Mouse (Mus musculus) macrophage (primary cell): ENCODE results near the gene Nadsyn1. TPM values are rescaled to one million over a fixed set of nuclear protein-coding genes. Genes with fewer than 3 reads are reported as not detected.

Experiments used
- H3K27ac ChIP-seq: fragments of 350-480 bp; formaldehyde crosslinking; 2 replicates; pipeline ENCODE4 v1.9.0; 2021
- H3K36me3 ChIP-seq: fragments of 350-480 bp; formaldehyde crosslinking; 2 replicates; pipeline ENCODE4 v1.9.0; 2021; ENCODE audit errors: inconsistent target
- H3K4me3 ChIP-seq: fragments of 350-480 bp; formaldehyde crosslinking; 2 replicates; pipeline ENCODE4 v1.9.0; 2021; ENCODE audit errors: inconsistent target
- H3K79me2 ChIP-seq: fragments of 350-480 bp; formaldehyde crosslinking; 2 replicates; pipeline ENCODE4 v1.9.0; 2021; ENCODE audit errors: inconsistent target
- WGBS: methylation state at CpG from one replicate; pipeline ENCODE4 v1.1.7; 2026; ENCODE audit warnings: inconsistent platforms; ENCODE audit not compliant: missing documents; 5-methylcytosine and 5-hydroxymethylcytosine counted together
- polyA plus RNA-seq: library from polyadenylated mRNA; stranded (reverse); fragments of 250-400 nt; gene quantifications from 3 replicates; pipeline ENCODE4 v1.2.4, GENCODE M21; 2018; ENCODE audit warnings: inconsistent platforms
- total RNA-seq, 78 experiments: library from RNA; depleted of rRNA; stranded (reverse); fragments of 250-400 nt; gene quantifications; 1 replicate in 9 of 78; 2 replicates in 24 of 78; 3 replicates in 43 of 78; 4 replicates in 2 of 78; pipeline ENCODE4 v1.2.4; 2018; ENCODE audit warnings: inconsistent platforms in 56 of 78

Nadsyn1 gene
- total RNA-seq (2018; cell fraction: chromatin; rRNA removed), result 10 to 100 TPM in 22 of 26 experiments, 1 to 10 TPM in 4; 5.2 to 61.8 (median 23.9) TPM
- total RNA-seq (2018; cell fraction: cytosol; rRNA removed), result 1 to 10 TPM; 2.1 to 4.6 (median 3.2) TPM
- total RNA-seq (2018; cell fraction: nucleus; rRNA removed), result 10 to 100 TPM in 15 of 26 experiments, 1 to 10 TPM in 11; 3.1 to 24.6 (median 10.8) TPM
- polyA plus RNA-seq, result 2.6 to 5.3 TPM (median 4.6 TPM) in 3 replicates

DNA sequence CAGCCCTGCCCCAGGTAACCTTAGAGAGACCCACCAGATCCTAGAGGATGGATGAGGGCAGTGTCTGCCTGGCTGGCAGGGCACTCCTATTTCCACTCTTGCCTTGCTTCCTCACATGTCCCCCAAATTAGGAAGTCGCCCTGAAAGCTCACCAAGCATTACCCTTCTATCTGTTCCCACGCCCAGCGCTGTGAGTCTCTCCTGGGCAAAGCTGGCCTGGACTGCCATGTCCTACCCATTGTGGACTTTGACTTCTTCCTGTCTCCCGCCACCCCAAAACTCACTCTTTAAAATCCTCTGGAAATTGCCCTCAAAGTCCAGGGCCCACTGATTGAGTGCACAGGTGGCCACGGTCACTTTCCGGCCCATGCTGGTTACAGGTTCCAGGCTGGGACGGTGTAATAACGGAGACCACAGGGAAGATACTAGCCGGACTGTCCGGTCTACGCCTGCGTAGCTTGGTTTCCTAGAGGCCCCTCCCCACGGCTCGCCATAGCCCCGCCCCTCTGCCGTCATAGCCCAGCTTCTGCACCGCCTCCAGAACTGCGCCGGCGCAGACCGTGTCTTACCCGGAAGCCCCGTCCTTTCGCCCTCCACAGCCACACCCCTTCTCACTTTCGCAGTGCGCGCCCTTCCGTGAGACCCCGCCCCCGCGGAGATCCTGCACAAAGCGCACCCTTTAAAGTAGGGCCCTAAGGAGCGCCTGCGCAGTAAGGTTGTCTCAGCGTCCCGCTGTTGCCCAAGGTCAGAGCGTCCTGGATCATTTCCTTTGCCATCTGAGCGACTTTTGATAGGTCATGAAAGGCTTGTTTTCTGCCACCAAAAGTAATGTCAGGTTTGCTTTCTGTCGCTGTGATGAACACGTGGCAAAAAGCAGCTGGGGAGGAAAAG, at the start of gene Nadsyn1, which contains the start of gene Dhcr7:
Gene Nadsyn1 (minus strand): TSS at position 475 of the 891 bp plus-strand sequence.
Gene Dhcr7 (plus strand): TSS at position 771 of the 891 bp plus-strand sequence.
- Histone ChIP-seq H3K4me3 (peak within 1 kb of the TSS; percentile 76), H3K27ac (peak within 1 kb of the TSS; percentile 56), H3K79me2 (peaks cover 12% of the 10 kb centered on the region; the same call in 1 of the 2 replicates), H3K36me3 (no peaks in the 10 kb centered on the region)
- under 1% methylated on average over 32 of the region's 40 CpGs for WGBS

DNA sequence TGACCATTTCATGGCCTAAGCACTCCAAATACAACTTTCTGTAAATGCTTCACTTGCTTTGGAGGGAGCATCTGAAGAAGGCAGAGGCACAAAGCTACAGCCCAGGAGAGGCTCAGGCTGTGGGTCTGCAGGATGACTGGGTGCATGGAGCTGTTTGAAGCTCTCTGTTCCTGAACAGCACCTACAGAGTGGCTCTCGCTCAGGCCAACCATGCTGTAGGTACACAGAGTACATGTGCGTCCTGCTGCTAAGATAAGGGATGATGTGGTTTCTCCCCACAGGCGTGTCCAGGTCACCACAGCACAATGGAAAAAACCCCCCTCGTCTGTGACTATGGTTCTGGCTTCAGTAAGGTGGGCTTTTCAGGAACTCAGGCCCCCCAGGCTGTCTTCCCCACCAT, 46.2 kb upstream of the Nadsyn1 start:
- Histone ChIP-seq H3K4me3 (no peak overlapping the region), H3K79me2 (no peaks in the 10 kb centered on the region), H3K27ac (no peak overlapping the region), H3K36me3 (no peaks in the 10 kb centered on the region)
- WGBS, result 71% methylated on average over 4 of the region's 4 CpGs

DNA sequence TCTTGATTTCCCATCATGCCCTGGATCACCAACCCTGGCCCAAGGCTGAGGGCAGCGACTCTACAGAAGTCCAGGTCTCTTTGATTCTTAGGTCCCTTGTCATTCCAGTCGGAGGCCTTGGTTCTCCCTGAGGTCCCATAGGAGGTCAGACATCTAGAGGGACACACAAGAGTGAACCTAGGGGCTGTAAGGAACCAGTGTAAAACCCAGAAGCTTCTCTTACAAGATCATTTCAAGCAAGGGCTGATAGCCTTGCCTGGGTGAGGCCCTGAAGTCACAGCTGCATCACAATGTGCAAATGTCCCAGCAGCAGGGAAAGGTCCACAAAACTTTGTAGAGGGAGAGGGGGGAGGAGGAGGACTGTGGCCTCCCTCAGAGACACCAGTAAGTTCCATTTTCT, 43.9 kb upstream of the Nadsyn1 start, which contains the start of gene Gm498:
Gene Gm498 (plus strand): TSS at position 301 of the 400 bp plus-strand sequence.
- H3K79me2 ChIP-seq, result no peaks in the 10 kb centered on the region
- 87% methylated on average over 2 of the region's 2 CpGs for WGBS
- no peak within 1 kb of the TSS for H3K27ac ChIP-seq
- no peak within 1 kb of the TSS for H3K4me3 ChIP-seq
- no peaks in the 10 kb centered on the region for H3K36me3 ChIP-seq

DNA sequence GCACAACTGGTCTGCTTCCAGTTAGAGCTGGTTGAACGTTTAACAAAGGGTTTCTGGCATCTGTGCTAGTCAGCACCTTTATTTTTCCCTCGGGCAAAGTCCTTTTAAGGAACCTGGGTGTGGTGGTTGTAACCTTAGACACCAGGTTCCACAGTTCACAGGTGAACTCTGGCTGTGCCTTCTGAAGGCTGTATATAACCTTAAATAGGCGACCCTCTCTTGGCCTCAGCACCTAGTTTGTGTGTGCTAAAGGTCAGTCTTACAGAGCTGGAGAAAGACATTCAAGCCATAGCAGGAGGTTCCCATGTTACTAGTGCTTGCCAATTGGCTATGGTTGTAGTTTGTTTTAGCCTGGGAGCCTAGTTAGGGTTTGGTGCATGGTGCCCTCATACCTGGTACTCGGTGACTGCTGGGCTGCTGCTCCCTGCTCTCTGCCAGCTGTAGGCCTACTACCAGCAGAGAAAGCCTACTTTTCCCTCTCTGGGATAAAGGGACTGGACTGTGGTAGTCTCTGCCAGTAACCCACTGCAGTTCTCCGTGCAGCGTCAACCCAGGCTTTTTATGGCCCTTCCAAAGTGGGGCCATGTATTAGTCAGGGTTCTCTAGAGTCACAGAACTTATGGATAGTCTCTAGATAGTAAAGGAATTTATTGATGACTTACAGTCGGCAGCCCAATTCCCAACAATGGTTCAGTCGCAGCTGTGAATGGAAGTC, 26.3 kb upstream of the Nadsyn1 start:
- peaks cover 37% of the 10 kb centered on the region for H3K36me3 ChIP-seq
- H3K4me3 ChIP-seq, result no peak overlapping the region
- no peaks in the 10 kb centered on the region for H3K79me2 ChIP-seq
- H3K27ac ChIP-seq, result no peak overlapping the region
- 95% methylated on average over 6 of the region's 8 CpGs for WGBS

DNA sequence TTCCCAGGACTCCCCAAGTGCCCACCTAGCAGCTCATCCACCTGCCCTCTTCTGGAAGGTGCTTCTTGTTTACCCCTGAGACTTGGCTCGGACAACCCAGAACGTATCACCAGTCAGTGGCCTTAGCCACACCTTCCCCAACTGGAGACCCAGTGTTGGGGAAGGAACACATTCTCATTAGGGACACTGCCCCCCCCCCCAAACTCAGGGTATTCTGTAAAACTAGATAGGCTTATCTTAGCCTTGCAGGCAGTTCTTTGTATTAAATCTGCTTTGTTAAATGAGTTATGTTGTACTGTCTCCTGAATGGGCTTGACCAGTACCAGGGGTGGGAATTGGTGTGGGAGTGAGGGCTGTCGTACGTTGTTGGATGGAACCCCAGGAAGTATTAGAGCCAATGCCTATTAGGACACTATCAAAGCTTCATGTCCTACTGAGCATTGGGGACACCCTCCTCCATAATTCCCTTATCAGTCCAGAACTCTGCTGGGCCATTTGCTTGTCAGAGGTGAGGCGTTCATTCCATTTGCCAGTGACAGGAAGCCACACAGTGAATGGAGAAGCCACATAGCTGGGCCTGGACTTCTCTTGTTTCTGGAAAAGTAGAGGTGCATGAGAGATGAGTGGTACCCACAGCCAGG, 25.6 kb upstream of the Nadsyn1 start:
- no peaks in the 10 kb centered on the region for H3K79me2 ChIP-seq
- 83% methylated on average over 5 of the region's 5 CpGs for WGBS
- no peak overlapping the region for H3K27ac ChIP-seq
- H3K36me3 ChIP-seq, result peaks cover 44% of the 10 kb centered on the region
- H3K4me3 ChIP-seq, result no peak overlapping the region

DNA sequence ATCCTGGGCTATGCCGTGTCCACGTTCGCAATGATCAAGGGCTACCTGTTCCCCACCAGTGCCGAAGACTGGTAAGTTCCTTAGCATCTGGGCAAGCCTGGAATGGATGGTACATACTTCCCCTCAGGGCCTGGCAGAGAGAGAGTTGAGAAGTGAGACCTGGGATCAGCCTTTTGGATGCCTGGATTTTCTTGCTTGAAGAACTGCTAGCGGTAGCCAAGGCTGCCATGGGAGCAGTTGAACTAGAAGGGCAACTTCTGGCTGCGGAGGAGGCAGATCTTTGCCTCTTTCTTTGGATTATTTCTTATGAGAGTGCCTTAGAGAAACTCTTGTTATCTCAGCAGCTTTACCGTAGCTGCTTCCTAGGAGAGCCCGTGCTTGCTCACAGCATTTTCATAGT, 18.7 kb upstream of the Nadsyn1 start:
- no peaks in the 10 kb centered on the region for H3K79me2 ChIP-seq
- WGBS, result 94% methylated on average over 8 of the region's 8 CpGs
- H3K36me3 ChIP-seq, result peaks cover 78% of the 10 kb centered on the region
- H3K4me3 ChIP-seq, result no peak overlapping the region
- no peak overlapping the region for H3K27ac ChIP-seq

DNA sequence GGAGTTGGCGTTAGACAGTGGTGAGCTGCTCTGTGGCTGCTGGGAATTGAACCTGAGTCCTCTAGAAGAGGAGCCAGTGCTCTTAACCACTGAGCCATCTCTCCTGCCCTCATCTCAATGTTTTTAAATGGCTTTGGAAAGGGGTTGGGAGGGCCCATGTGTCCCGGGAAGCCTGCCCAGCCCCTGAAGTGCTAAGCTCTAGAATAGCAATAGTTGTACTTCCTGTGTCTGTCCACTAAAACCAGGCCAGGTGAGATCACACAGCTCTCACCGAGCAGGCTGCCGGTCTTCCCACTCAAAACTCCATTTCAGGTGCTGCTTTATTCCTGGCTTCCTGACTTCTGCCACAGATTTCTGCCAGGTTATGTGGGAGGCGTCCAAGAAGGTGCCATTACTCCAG, 17.5 kb upstream of the Nadsyn1 start:
- Histone ChIP-seq H3K4me3 (no peak overlapping the region), H3K79me2 (peaks cover 10% of the 10 kb centered on the region; the same call in 1 of the 2 replicates), H3K36me3 (peaks cover 66% of the 10 kb centered on the region), H3K27ac (no peak overlapping the region)
- WGBS, result 98% methylated on average over 5 of the region's 5 CpGs

DNA sequence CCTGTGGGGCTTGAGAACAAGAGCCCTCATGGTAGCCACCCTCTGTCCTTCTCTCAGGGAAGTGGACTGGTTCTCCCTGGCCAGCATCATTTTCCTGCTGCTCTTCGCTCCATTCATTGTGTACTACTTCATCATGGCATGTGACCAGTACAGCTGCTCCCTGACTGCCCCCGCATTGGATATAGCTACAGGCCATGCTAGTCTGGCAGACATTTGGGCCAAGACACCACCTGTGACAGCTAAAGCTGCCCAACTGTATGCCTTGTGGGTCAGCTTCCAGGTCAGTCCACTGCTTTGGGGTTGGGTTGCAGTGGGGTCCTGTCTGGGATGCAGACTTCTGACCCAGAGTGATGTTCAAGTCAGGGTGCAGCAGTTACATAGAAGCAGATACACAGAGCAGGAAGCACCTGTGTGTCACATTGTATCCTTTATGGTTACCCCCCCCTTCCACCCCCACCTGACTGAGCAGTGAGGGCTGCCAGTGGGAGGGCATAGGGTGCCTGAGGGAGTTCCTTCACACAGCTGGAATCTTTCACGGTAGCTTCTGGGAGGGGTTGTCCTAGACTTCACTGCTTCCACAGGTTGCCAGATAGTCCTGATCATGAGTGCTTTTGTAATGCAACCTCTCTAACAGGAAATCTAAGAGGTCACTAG, 15.2 kb upstream of the Nadsyn1 start:
- Histone ChIP-seq H3K79me2 (peaks cover 31% of the 10 kb centered on the region; the same call in 1 of the 2 replicates), H3K27ac (no peak overlapping the region), H3K36me3 (peaks cover 43% of the 10 kb centered on the region), H3K4me3 (no peak overlapping the region)
- 75% methylated on average over 3 of the region's 3 CpGs for WGBS

DNA sequence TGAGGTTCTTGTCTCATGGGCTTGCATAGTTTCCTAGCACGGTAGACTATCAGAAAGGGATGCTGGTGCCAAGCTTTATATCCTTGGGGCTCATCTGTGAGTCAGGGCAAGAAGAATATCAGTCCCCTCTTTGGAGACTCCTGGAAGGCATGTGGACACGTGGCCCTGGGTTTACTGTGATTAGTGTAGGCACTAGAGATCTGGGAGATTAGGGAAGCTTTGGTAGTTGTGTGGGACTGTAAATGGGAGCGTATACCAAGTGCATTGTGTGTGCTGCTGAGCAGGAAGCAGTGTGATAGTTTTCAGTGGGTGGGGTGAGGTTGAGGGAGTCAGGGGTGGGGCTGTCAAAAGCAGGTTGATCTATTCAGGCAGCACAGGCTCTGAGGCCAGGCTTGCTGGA, 12.3 kb upstream of the Nadsyn1 start:
- Histone ChIP-seq H3K27ac (no peak overlapping the region), H3K36me3 (peaks cover 18% of the 10 kb centered on the region; the same call in 1 of the 2 replicates), H3K79me2 (peaks cover 51% of the 10 kb centered on the region), H3K4me3 (no peak overlapping the region)
- 71% methylated on average over 3 of the region's 3 CpGs for WGBS

DNA sequence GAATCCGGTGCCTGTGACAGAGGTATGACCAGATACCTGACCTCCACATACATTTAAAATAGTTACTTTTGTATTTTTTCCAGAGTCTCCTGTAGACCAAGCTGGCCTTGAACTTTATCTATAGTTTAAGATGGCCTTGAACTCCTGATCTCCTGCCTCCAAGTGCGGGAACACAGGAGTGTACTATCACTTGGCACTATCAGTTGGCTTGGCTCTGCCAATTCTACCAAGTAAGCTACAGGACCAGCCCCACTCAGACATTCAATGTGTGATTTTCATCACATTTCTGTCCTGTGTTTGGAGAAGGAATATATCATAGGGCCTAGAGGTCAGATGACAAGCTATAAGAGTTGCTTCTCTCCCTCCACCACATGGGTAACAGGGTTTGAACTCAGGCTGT, 11.7 kb upstream of the Nadsyn1 start:
- WGBS, result 96% methylated on average over 2 of the region's 2 CpGs
- Histone ChIP-seq H3K27ac (no peak overlapping the region), H3K4me3 (no peak overlapping the region), H3K36me3 (peaks cover 12% of the 10 kb centered on the region; the same call in 1 of the 2 replicates), H3K79me2 (peaks cover 51% of the 10 kb centered on the region)

DNA sequence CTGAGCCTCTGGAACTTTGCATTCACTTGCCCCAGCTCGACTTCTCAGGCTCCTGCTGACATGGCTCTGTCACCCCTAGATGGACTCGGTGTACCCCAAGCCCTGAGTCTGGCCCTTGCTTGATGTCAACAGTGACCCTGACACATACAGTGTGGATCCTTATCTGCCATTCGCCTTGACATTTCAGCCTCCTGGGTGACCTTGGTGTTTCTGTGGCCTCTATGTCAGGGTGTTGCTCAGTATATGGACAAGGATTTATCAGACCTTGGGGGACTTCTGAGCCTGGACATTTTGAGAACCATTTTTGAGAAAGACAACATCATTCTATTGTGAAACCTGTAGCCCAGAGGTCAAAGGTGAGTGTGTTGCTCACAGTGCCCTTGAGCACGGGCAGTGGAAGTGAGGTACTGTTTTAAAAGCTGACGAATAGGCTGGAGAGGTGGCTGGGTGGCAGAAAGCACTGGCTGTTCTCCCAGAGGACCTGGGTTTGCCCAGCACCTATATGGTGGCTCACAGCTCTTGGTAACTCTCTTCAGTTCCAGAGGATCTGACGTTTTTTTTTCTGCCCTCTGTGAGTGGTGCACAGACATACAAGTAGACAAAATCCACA, 11.0 kb upstream of the Nadsyn1 start:
- peaks cover 51% of the 10 kb centered on the region for H3K79me2 ChIP-seq
- H3K27ac ChIP-seq, result no peak overlapping the region
- H3K36me3 ChIP-seq, result peaks cover 12% of the 10 kb centered on the region; the same call in 1 of the 2 replicates
- 80% methylated on average over 6 of the region's 6 CpGs for WGBS
- H3K4me3 ChIP-seq, result no peak overlapping the region

DNA sequence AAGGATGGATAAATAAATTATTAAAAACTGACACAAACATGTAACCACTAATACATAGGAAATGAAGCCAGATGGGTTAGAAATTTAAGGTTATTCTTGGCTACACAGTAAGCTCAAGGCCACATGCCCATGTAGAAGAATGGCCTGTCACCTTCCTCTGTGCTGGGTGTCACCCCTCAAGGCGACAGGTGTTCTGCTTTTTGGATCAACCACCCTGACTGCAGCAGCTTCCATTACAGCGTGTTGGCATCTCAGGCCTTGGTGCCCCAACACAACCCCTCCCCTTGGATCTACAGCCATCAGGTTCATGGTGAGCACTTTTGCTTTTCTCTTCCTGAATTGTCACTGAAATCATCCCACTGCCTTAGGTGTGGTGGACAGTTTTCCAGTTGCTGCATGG, 10.0 kb upstream of the Nadsyn1 start:
- Histone ChIP-seq H3K4me3 (no peak overlapping the region), H3K79me2 (peaks cover 51% of the 10 kb centered on the region), H3K36me3 (peaks cover 3% of the 10 kb centered on the region; the same call in 1 of the 2 replicates), H3K27ac (no peak overlapping the region)
- WGBS, result 88% methylated on average over 2 of the region's 2 CpGs

DNA sequence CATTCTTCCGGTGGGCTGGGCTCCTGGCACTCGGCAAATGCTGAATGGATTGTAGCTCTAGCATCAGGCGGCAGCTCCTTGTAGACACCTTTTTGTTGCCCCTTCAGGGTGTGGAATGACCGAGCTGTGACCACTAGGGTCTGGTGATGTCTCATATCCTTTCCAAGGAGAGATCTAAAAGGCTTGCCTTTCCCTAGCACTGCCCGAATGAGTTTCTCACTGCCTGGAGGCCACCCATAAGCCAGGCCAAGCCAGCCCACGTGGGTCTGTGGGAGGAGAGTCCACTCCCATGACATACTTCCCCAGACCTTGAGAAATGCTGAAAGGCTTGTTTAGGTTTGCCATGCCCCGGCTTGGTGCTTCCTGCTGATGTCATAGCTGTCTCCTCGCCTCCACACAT, 9.5 kb upstream of the Nadsyn1 start:
- no peak overlapping the region for H3K4me3 ChIP-seq
- WGBS, result 74% methylated on average over 8 of the region's 8 CpGs
- H3K79me2 ChIP-seq, result peaks cover 51% of the 10 kb centered on the region
- no peaks in the 10 kb centered on the region for H3K36me3 ChIP-seq
- no peak overlapping the region for H3K27ac ChIP-seq
